In genomic region chr7:101094746-101095145, GRCm38 (mm10) we compare ENCODE assay signal across 21 mouse cellular contexts. TPM values are rescaled to one million over a fixed set of nuclear protein-coding genes. Genes with fewer than 3 reads are reported as not detected.
A peak's percentile ranks its signal among the peaks of the same experiment; 100 is the strongest.
DNase-seq lines count a peak whose midpoint lies in the region; ATAC-seq and TF ChIP-seq lines count a peak whose summit lies in the region.
"Had no signal": no experiment of that assay in that cellular context is flagged by ENCODE, and none has a peak within 500 bp of the region (broad histone marks: within the 10 kb centered on the region; RNA-seq: fewer than 3 reads in every experiment).

No protein-coding gene starts in this region.

- intact Hi-C loops in gastrocnemius, adult 2 months (cut with DNase I): no loop called here

- TF ChIP-seq EP300 in CH12.LX (IDR thresholded peaks at IDR 0.05; ENCODE audit: low read length): peak; percentile 88

- peak; percentile 13; the same call in 1 of the 2 replicates for ATAC-seq in megakaryocyte, adult 5-6 weeks (ENCODE audit: poor library complexity, severe bottlenecking)
- no peak for ATAC-seq in hindbrain, embryonic 12.5 days (ENCODE audit: low FRiP score)
- ATAC-seq in neural tube, embryonic 15.5 days (ENCODE audit: low FRiP score): no peak
- ATAC-seq: hindbrain, embryonic 16.5 days; Patski had no signal

- dilution Hi-C loops in CH12.LX (cut with MboI; ENCODE audit: extremely low pct_ligation_motif_present, extremely low pct_unique_long_range_greater_than_20kb, low sequenced_read_pairs): no loop called here

- H3K4me1 ChIP-seq in CH12.LX (ENCODE audit: control insufficient read depth in 1 of 2, insufficient read depth in 2 of 2): peaks cover 24 to 70% of the 10 kb centered on the region in 2 experiments
- peaks cover 36% of the 10 kb centered on the region for H3K4me1 ChIP-seq in thymus, adult 2 months (replicated peaks; ENCODE audit: control insufficient read depth, insufficient read depth, low read length)
- H3K4me1 ChIP-seq in hindbrain, embryonic 12.5 days: no peaks in the 10 kb centered on the region
- H3K4me1 ChIP-seq in neural tube, embryonic 15.5 days: no peaks in the 10 kb centered on the region
- H3K4me1 ChIP-seq: embryonic facial prominence, embryonic 13.5 days; midbrain, embryonic 12.5 days; stomach, embryonic 15.5 days had no signal

- no peak overlapping the region for H3K4me3 ChIP-seq in CH12.LX (replicated peaks in 1 of 3; ENCODE audit: low read depth in 2 of 3, low read length in 2 of 3, poor library complexity in 1 of 3)
- H3K4me3 ChIP-seq in thymus, adult 2 months (ENCODE audit: control insufficient read depth, insufficient read depth, low read length): no peak overlapping the region
- H3K4me3 ChIP-seq in hindbrain, embryonic 12.5 days: no peak overlapping the region
- no peak overlapping the region for H3K4me3 ChIP-seq in neural tube, embryonic 15.5 days (replicated peaks)
- H3K4me3 ChIP-seq in gastrocnemius, adult 2 months: no peak overlapping the region
- H3K4me3 ChIP-seq: embryonic facial prominence, embryonic 13.5 days; limb, embryonic 13.5 days; liver, embryonic 15.5 days; midbrain, embryonic 12.5 days; myocyte; stomach, embryonic 15.5 days had no signal

- H3K9me3 ChIP-seq in CH12.LX (replicated peaks; ENCODE audit: low read length): peaks cover 3% of the 10 kb centered on the region
- no peaks in the 10 kb centered on the region for H3K9me3 ChIP-seq in hindbrain, embryonic 12.5 days (replicated peaks)
- no peaks in the 10 kb centered on the region for H3K9me3 ChIP-seq in neural tube, embryonic 15.5 days (replicated peaks)
- H3K9me3 ChIP-seq: embryonic facial prominence, embryonic 13.5 days; liver, embryonic 15.5 days; midbrain, embryonic 12.5 days; stomach, embryonic 15.5 days had no signal

- peak overlapping the region; percentile 64 for H3K4me2 ChIP-seq in CH12.LX (ENCODE audit: insufficient read depth, low read depth, poor library complexity, severe bottlenecking)
- H3K4me2 ChIP-seq in hindbrain, embryonic 12.5 days (replicated peaks): no peak overlapping the region
- H3K4me2 ChIP-seq in neural tube, embryonic 15.5 days: no peak overlapping the region
- H3K4me2 ChIP-seq: embryonic facial prominence, embryonic 13.5 days; limb, embryonic 13.5 days; liver, embryonic 15.5 days; midbrain, embryonic 12.5 days; stomach, embryonic 15.5 days had no signal

- H3K36me3 ChIP-seq in CH12.LX (replicated peaks in 1 of 2; ENCODE audit: control insufficient read depth in 1 of 2, insufficient read depth in 1 of 2, low read length in 1 of 2): peaks cover 0 to 8% of the 10 kb centered on the region in 2 experiments
- no peaks in the 10 kb centered on the region for H3K36me3 ChIP-seq in thymus, adult 2 months (ENCODE audit: control insufficient read depth, insufficient read depth, low read length)
- no peaks in the 10 kb centered on the region for H3K36me3 ChIP-seq in hindbrain, embryonic 12.5 days
- H3K36me3 ChIP-seq in neural tube, embryonic 15.5 days: no peaks in the 10 kb centered on the region
- H3K36me3 ChIP-seq: embryonic facial prominence, embryonic 13.5 days; limb, embryonic 13.5 days; liver, embryonic 15.5 days; midbrain, embryonic 12.5 days; stomach, embryonic 15.5 days had no signal

- TF ChIP-seq CTCF in CH12.LX (conservative IDR thresholded peaks at IDR 0.05 in 1 of 2, IDR thresholded peaks at IDR 0.05 in 1 of 2; ENCODE audit: low read depth in 2 of 2, low read length in 2 of 2): no peak
- no peak for TF ChIP-seq CTCF in thymus, adult 2 months (IDR thresholded peaks at IDR 0.05; ENCODE audit: borderline replicate concordance, control insufficient read depth, extremely low read depth, insufficient read depth, low read length, poor library complexity)
- TF ChIP-seq CTCF in gastrocnemius, adult 2 months (IDR thresholded peaks at IDR 0.05): no peak

- TF ChIP-seq RAD21 in CH12.LX (IDR thresholded peaks at IDR 0.05; ENCODE audit: low read depth, low read length): no peak; the same call in none of the 2 replicates

- TF ChIP-seq POLR2A in CH12.LX (IDR thresholded peaks at IDR 0.05; ENCODE audit: low read depth, low read length): peak; percentile 48
- TF ChIP-seq POLR2A in thymus, adult 2 months (IDR thresholded peaks at IDR 0.05; ENCODE audit: control insufficient read depth, extremely low read depth, insufficient read depth, low read length, poor library complexity): no peak

- peak overlapping the region; percentile 23; the same call in 1 of the 2 replicates for H3K9ac ChIP-seq in CH12.LX (ENCODE audit: insufficient read depth, low read depth)
- no peak overlapping the region for H3K9ac ChIP-seq in hindbrain, embryonic 12.5 days
- H3K9ac ChIP-seq in neural tube, embryonic 15.5 days (replicated peaks): no peak overlapping the region
- H3K9ac ChIP-seq: embryonic facial prominence, embryonic 13.5 days; limb, embryonic 13.5 days; liver, embryonic 15.5 days; midbrain, embryonic 12.5 days; stomach, embryonic 15.5 days had no signal

- in situ Hi-C loops in CH12.LX (cut with MboI; ENCODE audit: low pct_ligation_motif_present, low pct_unique_long_range_greater_than_20kb, low sequenced_read_pairs): no loop called here

- H3K79me2 ChIP-seq in CH12.LX (replicated peaks; ENCODE audit: control insufficient read depth, extremely low read depth, insufficient read depth, poor library complexity, severe bottlenecking): no peaks in the 10 kb centered on the region

- H3K27ac ChIP-seq in CH12.LX (ENCODE audit: insufficient read depth, low read depth): peak overlapping the region; percentile 94
- peak overlapping the region; percentile 85 for H3K27ac ChIP-seq in thymus, adult 2 months (ENCODE audit: control insufficient read depth, insufficient read depth, low read length)
- no peak overlapping the region for H3K27ac ChIP-seq in hindbrain, embryonic 12.5 days
- no peak overlapping the region for H3K27ac ChIP-seq in neural tube, embryonic 15.5 days (replicated peaks)
- H3K27ac ChIP-seq in gastrocnemius, adult 2 months: no peak overlapping the region
- H3K27ac ChIP-seq: embryonic facial prominence, embryonic 13.5 days; limb, embryonic 13.5 days; liver, embryonic 15.5 days; midbrain, embryonic 12.5 days; stomach, embryonic 15.5 days had no signal

- peak; percentile 60 to 69 for DNase-seq in B cell, adult 2 months
- peak; percentile 77 for DNase-seq in CH12.LX (ENCODE audit: extremely low read depth)
- DNase-seq in thymus, adult 2 months: peak; percentile 65
- no peak for DNase-seq in gastrocnemius, adult 2 months
- no peak for DNase-seq in layer of hippocampus, adult 8-10 months (ENCODE audit: low spot score in 2 of 2)
- DNase-seq: cerebellum, adult 11 months; cerebellum, postnatal 36 days; heart, adult 11 months; kidney, adult 8-10 months; right cerebral cortex, postnatal 14 days had no signal

- H3K27me3 ChIP-seq in CH12.LX (replicated peaks): no peaks in the 10 kb centered on the region
- no peaks in the 10 kb centered on the region for H3K27me3 ChIP-seq in thymus, adult 2 months (ENCODE audit: control insufficient read depth, insufficient read depth, low read length)
- H3K27me3 ChIP-seq in hindbrain, embryonic 12.5 days: no peaks in the 10 kb centered on the region
- no peaks in the 10 kb centered on the region for H3K27me3 ChIP-seq in neural tube, embryonic 15.5 days (replicated peaks)
- H3K27me3 ChIP-seq: embryonic facial prominence, embryonic 13.5 days; limb, embryonic 13.5 days; liver, embryonic 15.5 days; midbrain, embryonic 12.5 days; Patski; stomach, embryonic 15.5 days had no signal

- 3% methylated on average over 1 of the region's 1 CpGs for WGBS in thymus, adult 2 months
- 60% methylated on average over 1 of the region's 1 CpGs for WGBS in hindbrain, embryonic 12.5 days
- WGBS in neural tube, embryonic 15.5 days: 56% methylated on average over 1 of the region's 1 CpGs

TF ChIP-seq in CH12.LX, 34 proteins besides CTCF, POLR2A, EP300 and RAD21 (continues in another document):
- TF ChIP-seq IRF4 (IDR thresholded peaks at IDR 0.05; ENCODE audit: low read depth, low read length): peak; percentile 84
- TF ChIP-seq ZKSCAN1 (IDR thresholded peaks at IDR 0.05; ENCODE audit: borderline replicate concordance, low read depth, low read length): no peak
- no peak for TF ChIP-seq HCFC1 (IDR thresholded peaks at IDR 0.05; ENCODE audit: low read depth, low read length)
- TF ChIP-seq TBP (conservative IDR thresholded peaks at IDR 0.05; ENCODE audit: low read depth, low read length): no peak
- TF ChIP-seq MYC (IDR thresholded peaks at IDR 0.05; ENCODE audit: low read depth, low read length): 0 out of 2 replicates have a peak, but pooled peaks have one; percentile 19
- TF ChIP-seq ZMIZ1 (IDR thresholded peaks at IDR 0.05; ENCODE audit: low read depth, low read length): no peak
- TF ChIP-seq TCF12 (IDR thresholded peaks at IDR 0.05; ENCODE audit: low read depth, low read length): peak; percentile 91
- TF ChIP-seq MAX (IDR thresholded peaks at IDR 0.05; ENCODE audit: low read length): no peak
- no peak for TF ChIP-seq USF1 (IDR thresholded peaks at IDR 0.05; ENCODE audit: low read depth, low read length)
- no peak for TF ChIP-seq POLR2AphosphoS2 (IDR thresholded peaks at IDR 0.05; ENCODE audit: low read depth, low read length)
- peak; percentile 62 for TF ChIP-seq BHLHE40 (IDR thresholded peaks at IDR 0.05; ENCODE audit: low read depth, low read length)
- 0 out of 2 replicates have a peak, but pooled peaks have one; percentile 40 for TF ChIP-seq MAZ (IDR thresholded peaks at IDR 0.05; ENCODE audit: low read depth, low read length)
- no peak for TF ChIP-seq PAX5 (IDR thresholded peaks at IDR 0.05; ENCODE audit: low read length)
- TF ChIP-seq RCOR1 (conservative IDR thresholded peaks at IDR 0.05; ENCODE audit: low read depth, low read length): 0 out of 2 replicates have a peak, but pooled peaks have one; percentile 16
- TF ChIP-seq MEF2A (IDR thresholded peaks at IDR 0.05; ENCODE audit: borderline replicate concordance, low read depth, low read length): peak; percentile 54; the same call in 1 of the 2 replicates
- no peak for TF ChIP-seq NRF1 (IDR thresholded peaks at IDR 0.05; ENCODE audit: low read depth, low read length)
- no peak for TF ChIP-seq ZNF384 (IDR thresholded peaks at IDR 0.05; ENCODE audit: low read depth, low read length)
- TF ChIP-seq CHD1 (IDR thresholded peaks at IDR 0.05; ENCODE audit: low read depth, low read length): 0 out of 2 replicates have a peak, but pooled peaks have one; percentile 15

RNA-seq across cellular contexts. Expression of gene Fchsd2, which starts 2.1 kb away (rescaled TPM):
- 25.5 and 26.1 TPM in 2 replicates for total RNA-seq in CH12.LX (2012; rRNA removed)
- total RNA-seq in CH12.LX (2014; rRNA removed): 23.8 and 25.9 TPM in 2 replicates
- 37.5 and 38.2 TPM in 2 replicates for polyA plus RNA-seq in CH12.LX (2012; ENCODE audit: insufficient read length, low read depth)
- 19.7 and 22.1 TPM in 2 replicates for total RNA-seq in megakaryocyte, adult 5-6 weeks (2015)
- total RNA-seq in megakaryocyte, adult 5-6 weeks (2017): 17.2 and 18.1 TPM in 2 replicates
- polyA plus RNA-seq in thymus, adult 2 months (2012; rRNA removed): 14.3 and 15.8 TPM in 2 replicates
- polyA plus RNA-seq in hindbrain, embryonic 12.5 days (2016; fragmentation: Nextera tagmentation; extraction: Ambion mirVana): 40.0 and 40.5 TPM in 2 replicates
- polyA plus RNA-seq in neural tube, embryonic 15.5 days (2015; fragmentation: Nextera tagmentation; extraction: Ambion mirVana): 35.9 and 39.4 TPM in 2 replicates
- total RNA-seq in gastrocnemius, adult 2 months (2021): 1 to 10 TPM; 3.7 to 7.1 TPM
- total RNA-seq in layer of hippocampus, adult 8-10 months (2022): 10 to 100 TPM; 40.1 to 46.5 (median 43.4) TPM

Comparison
In these comparisons a context has a peak if more than half of its experiments do, and no peak if none do; other contexts are left out.
1. DNase-seq: peak in B cell, adult 2 months (2 of 2), CH12.LX (single experiment) and thymus, adult 2 months (single experiment); none in gastrocnemius, adult 2 months (single experiment) and layer of hippocampus, adult 8-10 months (0 of 2).
2. H3K27ac ChIP-seq: peak in CH12.LX (single experiment) and thymus, adult 2 months (single experiment); none in hindbrain, embryonic 12.5 days (single experiment), neural tube, embryonic 15.5 days (single experiment) and gastrocnemius, adult 2 months (single experiment).